ENCODE assay signal across 7 mouse cellular contexts in the genomic region with DNA sequence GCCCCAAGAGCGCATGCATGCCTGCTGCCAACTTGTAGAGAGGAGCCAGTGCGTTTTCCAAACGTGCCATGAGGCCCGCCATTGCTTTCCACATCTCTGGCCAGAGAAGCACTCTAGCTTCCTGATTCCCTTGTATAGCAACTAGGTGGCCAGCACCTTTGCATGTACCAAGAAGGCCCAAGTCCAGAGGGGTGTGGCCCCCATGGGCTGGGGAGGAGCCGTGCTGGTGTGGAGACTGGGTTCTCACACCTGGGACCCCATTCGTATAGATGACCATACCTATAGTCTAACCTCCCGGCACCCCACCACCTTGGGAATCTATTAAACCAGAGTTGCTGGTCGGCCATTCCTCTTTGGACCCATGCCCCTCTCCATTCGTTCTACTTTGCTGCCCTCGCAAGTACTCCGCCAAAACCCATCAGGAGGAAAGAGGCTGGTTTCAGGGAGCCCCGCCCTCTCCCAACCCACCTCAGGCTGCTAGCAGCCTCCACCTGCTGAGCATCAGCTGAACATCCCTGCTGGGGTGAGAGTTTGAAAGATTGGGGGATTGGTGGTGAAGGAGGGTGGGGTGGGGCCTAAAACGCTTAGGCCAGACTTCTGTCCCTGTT. TPM values are rescaled to one million over a fixed set of nuclear protein-coding genes. Genes with fewer than 3 reads are reported as not detected.
DNase-seq lines count a peak whose midpoint lies in the region; ATAC-seq and TF ChIP-seq lines count a peak whose summit lies in the region.

A gene (plus strand): TSS at position 474 of the 608 bp plus-strand sequence.

- no peak within 1 kb of the TSS for H3K27ac ChIP-seq in thymus, adult 2 months (ENCODE audit: control insufficient read depth, insufficient read depth, low read length)
- peak within 1 kb of the TSS; percentile 72 for H3K27ac ChIP-seq in hindbrain, embryonic 14.5 days

- peak within 1 kb of the TSS; percentile 85 for H3K9ac ChIP-seq in hindbrain, embryonic 14.5 days

- no peak for ATAC-seq in hindbrain, embryonic 14.5 days (ENCODE audit: low FRiP score)

- TF ChIP-seq POLR2A in thymus, adult 2 months (IDR thresholded peaks at IDR 0.05; ENCODE audit: control insufficient read depth, extremely low read depth, insufficient read depth, low read length, poor library complexity), result no peak

- no peak for DNase-seq in thymus, adult 2 months
- no peak for DNase-seq in thymus, postnatal 25 days
- peak; percentile 30 for DNase-seq in cerebellum, adult 8-10 months
- DNase-seq in hindbrain, embryonic 14.5 days (ENCODE audit: low spot score), result no peak
- no peak for DNase-seq in left cerebral cortex, adult 8-10 months (ENCODE audit: low spot score in 2 of 2)
- peak; percentile 7 for DNase-seq in naive thymus-derived CD4-positive, alpha-beta T cell, adult 2 months (ENCODE audit: low read depth)
- DNase-seq in gastrocnemius, postnatal 10 days, result no peak

- H3K36me3 ChIP-seq in thymus, adult 2 months (ENCODE audit: control insufficient read depth, insufficient read depth, low read length), result no peaks in the 10 kb centered on the region
- no peaks in the 10 kb centered on the region for H3K36me3 ChIP-seq in hindbrain, embryonic 14.5 days (replicated peaks; ENCODE audit: control insufficient read depth, insufficient read depth)

- H3K9me3 ChIP-seq in hindbrain, embryonic 14.5 days (ENCODE audit: control insufficient read depth, low read length), result no peaks in the 10 kb centered on the region

- peak within 1 kb of the TSS; percentile 77 for H3K4me3 ChIP-seq in thymus, adult 2 months (ENCODE audit: control insufficient read depth, insufficient read depth, low read length)
- H3K4me3 ChIP-seq in hindbrain, embryonic 14.5 days (replicated peaks; ENCODE audit: low read length), result peak within 1 kb of the TSS; percentile 67

- WGBS in thymus, adult 2 months, result 92% methylated on average over 13 of the region's 13 CpGs
- WGBS in hindbrain, embryonic 14.5 days, result 36% methylated on average over 13 of the region's 13 CpGs

- peaks cover 23% of the 10 kb centered on the region for H3K4me1 ChIP-seq in thymus, adult 2 months (replicated peaks; ENCODE audit: control insufficient read depth, insufficient read depth, low read length)
- H3K4me1 ChIP-seq in hindbrain, embryonic 14.5 days (replicated peaks; ENCODE audit: control insufficient read depth, insufficient read depth, low read length), result peaks cover 25% of the 10 kb centered on the region

- TF ChIP-seq CTCF in thymus, adult 2 months (IDR thresholded peaks at IDR 0.05; ENCODE audit: borderline replicate concordance, control insufficient read depth, extremely low read depth, insufficient read depth, low read length, poor library complexity), result no peak

- H3K4me2 ChIP-seq in hindbrain, embryonic 14.5 days (replicated peaks), result peak within 1 kb of the TSS; percentile 93

- H3K27me3 ChIP-seq in thymus, adult 2 months (ENCODE audit: control insufficient read depth, insufficient read depth, low read length), result no peaks in the 10 kb centered on the region
- H3K27me3 ChIP-seq in hindbrain, embryonic 14.5 days (ENCODE audit: control insufficient read depth, insufficient read depth, low read length), result no peaks in the 10 kb centered on the region

RNA-seq across cellular contexts. Expression of the gene that starts here (rescaled TPM):
- polyA plus RNA-seq in thymus, adult 2 months (2012; rRNA removed), result 97.7 and 110 TPM in 2 replicates
- polyA plus RNA-seq in hindbrain, embryonic 14.5 days (2014; fragmentation: Nextera tagmentation; extraction: Ambion mirVana), result 42.1 and 42.4 TPM in 2 replicates
- 10 to 100 TPM; 20.0 to 24.7 (median 22.1) TPM for total RNA-seq in left cerebral cortex, adult 8-10 months (2022)
- total RNA-seq in gastrocnemius, postnatal 10 days (2021), result 1 to 10 TPM; 6.5 to 7.0 TPM

Comparison
In these comparisons a context has a peak if more than half of its experiments do, and no peak if none do; other contexts are left out.
1. DNase-seq: peak in cerebellum, adult 8-10 months (single experiment) and naive thymus-derived CD4-positive, alpha-beta T cell, adult 2 months (single experiment); none in thymus, adult 2 months (single experiment), thymus, postnatal 25 days (single experiment), hindbrain, embryonic 14.5 days (single experiment), left cerebral cortex, adult 8-10 months (0 of 2) and gastrocnemius, postnatal 10 days (single experiment).